Mouse (Mus musculus): Measurements from ENCODE around the gene Smoc1. TPM values are rescaled to one million over a fixed set of nuclear protein-coding genes. Genes with fewer than 3 reads are reported as not detected.

The Smoc1 gene
- polyA plus RNA-seq, 1 experiment from 2014 or later = 8.6 TPM

GRCm38 (mm10) chr12:81085244-81085643 lies 58.6 kb downstream of the Smoc1 start:
- ATAC-seq (replicated peaks; ENCODE audit: extremely low read depth, insufficient read depth, low FRiP score) = no peak
- 63% methylated on average over 1 of the region's 1 CpGs for WGBS

GRCm38 (mm10) chr12:81088131-81088530 lies 61.5 kb downstream of the Smoc1 start:
- no peaks in the 10 kb centered on the region for H3K9me3 ChIP-seq (replicated peaks; ENCODE audit: control insufficient read depth, low read length)
- WGBS = 68% methylated on average over 5 of the region's 5 CpGs
- H3K4me2 ChIP-seq (ENCODE audit: low read depth, low read length) = no peak overlapping the region
- no peaks in the 10 kb centered on the region for H3K4me1 ChIP-seq (ENCODE audit: control insufficient read depth, insufficient read depth, low read length)
- ATAC-seq (replicated peaks; ENCODE audit: extremely low read depth, insufficient read depth, low FRiP score) = no peak
- H3K4me3 ChIP-seq (ENCODE audit: low read length) = no peak overlapping the region
- no peak overlapping the region for H3K9ac ChIP-seq (ENCODE audit: low read length)
- no peaks in the 10 kb centered on the region; the same call in 1 of the 2 replicates for H3K27me3 ChIP-seq (ENCODE audit: control insufficient read depth, insufficient read depth, low read length)
- H3K36me3 ChIP-seq (ENCODE audit: control insufficient read depth, insufficient read depth) = no peaks in the 10 kb centered on the region
- no peak overlapping the region for H3K27ac ChIP-seq (ENCODE audit: low read length)

More at GRCm38 (mm10) chr12:81085244-81085643, 58.6 kb downstream of the Smoc1 start:
- Histone ChIP-seq H3K4me2 (ENCODE audit: low read depth, low read length) (no peak overlapping the region), H3K27ac (ENCODE audit: low read length) (no peak overlapping the region), H3K9ac (ENCODE audit: low read length) (no peak overlapping the region), H3K4me3 (ENCODE audit: low read length) (no peak overlapping the region), H3K36me3 (ENCODE audit: control insufficient read depth, insufficient read depth) (no peaks in the 10 kb centered on the region), H3K9me3 (replicated peaks; ENCODE audit: control insufficient read depth, low read length) (no peaks in the 10 kb centered on the region), H3K27me3 (ENCODE audit: control insufficient read depth, insufficient read depth, low read length) (no peaks in the 10 kb centered on the region; the same call in 1 of the 2 replicates), H3K4me1 (ENCODE audit: control insufficient read depth, insufficient read depth, low read length) (no peaks in the 10 kb centered on the region)

GRCm38 (mm10) chr12:81091641-81092040 lies 65.0 kb downstream of the Smoc1 start:
- H3K9me3 ChIP-seq (replicated peaks; ENCODE audit: control insufficient read depth, low read length) = no peaks in the 10 kb centered on the region
- no peak overlapping the region for H3K9ac ChIP-seq (ENCODE audit: low read length)
- no peaks in the 10 kb centered on the region for H3K4me1 ChIP-seq (ENCODE audit: control insufficient read depth, insufficient read depth, low read length)
- no peak for ATAC-seq (replicated peaks; ENCODE audit: extremely low read depth, insufficient read depth, low FRiP score)
- H3K27me3 ChIP-seq (ENCODE audit: control insufficient read depth, insufficient read depth, low read length) = no peaks in the 10 kb centered on the region; the same call in 1 of the 2 replicates
- H3K36me3 ChIP-seq (ENCODE audit: control insufficient read depth, insufficient read depth) = no peaks in the 10 kb centered on the region
- 77% methylated on average over 5 of the region's 5 CpGs for WGBS
- no peak overlapping the region for H3K27ac ChIP-seq (ENCODE audit: low read length)
- H3K4me3 ChIP-seq (ENCODE audit: low read length) = no peak overlapping the region
- H3K4me2 ChIP-seq (ENCODE audit: low read depth, low read length) = no peak overlapping the region

GRCm38 (mm10) chr12:81092641-81093040 lies 66.0 kb downstream of the Smoc1 start:
- H3K9me3 ChIP-seq (replicated peaks; ENCODE audit: control insufficient read depth, low read length) = no peaks in the 10 kb centered on the region

GRCm38 (mm10) chr12:81093211-81093610 lies 66.6 kb downstream of the Smoc1 start:
- no peak for ATAC-seq (replicated peaks; ENCODE audit: extremely low read depth, insufficient read depth, low FRiP score)
- Histone ChIP-seq H3K36me3 (ENCODE audit: control insufficient read depth, insufficient read depth) (no peaks in the 10 kb centered on the region), H3K27me3 (ENCODE audit: control insufficient read depth, insufficient read depth, low read length) (no peaks in the 10 kb centered on the region), H3K4me3 (ENCODE audit: low read length) (no peak overlapping the region), H3K9me3 (replicated peaks; ENCODE audit: control insufficient read depth, low read length) (no peaks in the 10 kb centered on the region), H3K4me2 (ENCODE audit: low read depth, low read length) (no peak overlapping the region), H3K27ac (ENCODE audit: low read length) (no peak overlapping the region), H3K9ac (ENCODE audit: low read length) (no peak overlapping the region), H3K4me1 (ENCODE audit: control insufficient read depth, insufficient read depth, low read length) (no peaks in the 10 kb centered on the region)
- whole genome bisulfite sequencing = 72% methylated on average over 7 of the region's 7 CpGs

More at GRCm38 (mm10) chr12:81092641-81093040, 66.0 kb downstream of the Smoc1 start:
- no peak overlapping the region for H3K9ac ChIP-seq (ENCODE audit: low read length)
- no peak overlapping the region for H3K4me2 ChIP-seq (ENCODE audit: low read depth, low read length)
- ATAC-seq (replicated peaks; ENCODE audit: extremely low read depth, insufficient read depth, low FRiP score) = no peak
- WGBS = 57% methylated on average over 3 of the region's 3 CpGs
- no peaks in the 10 kb centered on the region for H3K36me3 ChIP-seq (ENCODE audit: control insufficient read depth, insufficient read depth)
- no peak overlapping the region for H3K4me3 ChIP-seq (ENCODE audit: low read length)
- no peak overlapping the region for H3K27ac ChIP-seq (ENCODE audit: low read length)
- no peaks in the 10 kb centered on the region for H3K27me3 ChIP-seq (ENCODE audit: control insufficient read depth, insufficient read depth, low read length)
- no peaks in the 10 kb centered on the region for H3K4me1 ChIP-seq (ENCODE audit: control insufficient read depth, insufficient read depth, low read length)

- Histone ChIP-seq H3K9ac (ENCODE audit: low read length) (no peak overlapping the region), H3K9me3 (replicated peaks; ENCODE audit: control insufficient read depth, low read length) (no peaks in the 10 kb centered on the region), H3K27me3 (ENCODE audit: control insufficient read depth, insufficient read depth, low read length) (no peaks in the 10 kb centered on the region), H3K36me3 (ENCODE audit: control insufficient read depth, insufficient read depth) (no peaks in the 10 kb centered on the region), H3K4me1 (ENCODE audit: control insufficient read depth, insufficient read depth, low read length) (no peaks in the 10 kb centered on the region), H3K4me2 (ENCODE audit: low read depth, low read length) (no peak overlapping the region), H3K27ac (ENCODE audit: low read length) (no peak overlapping the region), H3K4me3 (ENCODE audit: low read length) (no peak overlapping the region)
- 37% methylated on average over 11 of the region's 11 CpGs for WGBS
- no peak for ATAC-seq (replicated peaks; ENCODE audit: extremely low read depth, insufficient read depth, low FRiP score)
These were observed 68.3 kb downstream of the Smoc1 start for GRCm38 (mm10) chr12:81094766-81095405.

- 77% methylated on average over 7 of the region's 7 CpGs for WGBS
- no peak overlapping the region for H3K9ac ChIP-seq (ENCODE audit: low read length)
- H3K27ac ChIP-seq (ENCODE audit: low read length) = no peak overlapping the region
- ATAC-seq (replicated peaks; ENCODE audit: extremely low read depth, insufficient read depth, low FRiP score) = no peak
- no peak overlapping the region for H3K4me3 ChIP-seq (ENCODE audit: low read length)
- no peaks in the 10 kb centered on the region for H3K27me3 ChIP-seq (ENCODE audit: control insufficient read depth, insufficient read depth, low read length)
- no peaks in the 10 kb centered on the region for H3K9me3 ChIP-seq (replicated peaks; ENCODE audit: control insufficient read depth, low read length)
- no peaks in the 10 kb centered on the region for H3K36me3 ChIP-seq (ENCODE audit: control insufficient read depth, insufficient read depth)
- H3K4me2 ChIP-seq (ENCODE audit: low read depth, low read length) = no peak overlapping the region
- H3K4me1 ChIP-seq (ENCODE audit: control insufficient read depth, insufficient read depth, low read length) = no peaks in the 10 kb centered on the region
These were observed 70.7 kb downstream of the Smoc1 start for GRCm38 (mm10) chr12:81097267-81097666.

- no peaks in the 10 kb centered on the region for H3K36me3 ChIP-seq (ENCODE audit: control insufficient read depth, insufficient read depth)
- H3K9me3 ChIP-seq (replicated peaks; ENCODE audit: control insufficient read depth, low read length) = no peaks in the 10 kb centered on the region
- no peak overlapping the region for H3K4me3 ChIP-seq (ENCODE audit: low read length)
- WGBS = 54% methylated on average over 4 of the region's 4 CpGs
- H3K27me3 ChIP-seq (ENCODE audit: control insufficient read depth, insufficient read depth, low read length) = no peaks in the 10 kb centered on the region
- ATAC-seq (replicated peaks; ENCODE audit: extremely low read depth, insufficient read depth, low FRiP score) = no peak
- H3K4me2 ChIP-seq (ENCODE audit: low read depth, low read length) = no peak overlapping the region
- H3K4me1 ChIP-seq (ENCODE audit: control insufficient read depth, insufficient read depth, low read length) = no peaks in the 10 kb centered on the region
- H3K9ac ChIP-seq (ENCODE audit: low read length) = no peak overlapping the region
- no peak overlapping the region for H3K27ac ChIP-seq (ENCODE audit: low read length)
These were observed 71.1 kb downstream of the Smoc1 start for GRCm38 (mm10) chr12:81097738-81098137.

- Histone ChIP-seq H3K9me3 (replicated peaks; ENCODE audit: control insufficient read depth, low read length) (no peaks in the 10 kb centered on the region), H3K27ac (ENCODE audit: low read length) (no peak overlapping the region), H3K4me2 (ENCODE audit: low read depth, low read length) (no peak overlapping the region), H3K36me3 (ENCODE audit: control insufficient read depth, insufficient read depth) (no peaks in the 10 kb centered on the region), H3K27me3 (ENCODE audit: control insufficient read depth, insufficient read depth, low read length) (no peaks in the 10 kb centered on the region), H3K4me1 (ENCODE audit: control insufficient read depth, insufficient read depth, low read length) (no peaks in the 10 kb centered on the region), H3K4me3 (ENCODE audit: low read length) (no peak overlapping the region), H3K9ac (ENCODE audit: low read length) (no peak overlapping the region)
- ATAC-seq (replicated peaks; ENCODE audit: extremely low read depth, insufficient read depth, low FRiP score) = no peak
- 49% methylated on average over 5 of the region's 5 CpGs for WGBS
These were observed 72.6 kb downstream of the Smoc1 start for GRCm38 (mm10) chr12:81099161-81099560.
